18 mouse cellular contexts compared by ENCODE assay signal in genomic region chr11:74672901-74673513, GRCm38 (mm10). TPM values are rescaled to one million over a fixed set of nuclear protein-coding genes. Genes with fewer than 3 reads are reported as not detected.
DNase-seq lines count a peak whose midpoint lies in the region; ATAC-seq and TF ChIP-seq lines count a peak whose summit lies in the region.
"Had no signal": no experiment of that assay in that cellular context is flagged by ENCODE, and none has a peak within 500 bp of the region (broad histone marks: within the 10 kb centered on the region; RNA-seq: fewer than 3 reads in every experiment).

No protein-coding gene starts in this region.

- H3K4me1 ChIP-seq in heart, embryonic 11.5 days (ENCODE audit: control insufficient read depth, insufficient read depth, low read length) = no peaks in the 10 kb centered on the region
- H3K4me1 ChIP-seq in heart, embryonic 12.5 days (replicated peaks) = no peaks in the 10 kb centered on the region
- peaks cover 12% of the 10 kb centered on the region for H3K4me1 ChIP-seq in liver, embryonic 11.5 days (replicated peaks; ENCODE audit: control insufficient read depth, insufficient read depth, low read length)
- H3K4me1 ChIP-seq in embryonic facial prominence, embryonic 14.5 days (ENCODE audit: control insufficient read depth, insufficient read depth, low read length) = no peaks in the 10 kb centered on the region
- H3K4me1 ChIP-seq in liver, postnatal 0 days (ENCODE audit: insufficient read depth) = peaks cover 4% of the 10 kb centered on the region; the same call in 1 of the 2 replicates

- H3K9ac ChIP-seq in heart, embryonic 11.5 days (ENCODE audit: low read depth, low read length) = no peak overlapping the region
- no peak overlapping the region for H3K9ac ChIP-seq in heart, embryonic 12.5 days
- no peak overlapping the region for H3K9ac ChIP-seq in liver, embryonic 11.5 days (ENCODE audit: low read depth, low read length)
- H3K9ac ChIP-seq in embryonic facial prominence, embryonic 14.5 days (ENCODE audit: low read depth, low read length) = no peak overlapping the region
- H3K9ac ChIP-seq in liver, postnatal 0 days (replicated peaks) = no peak overlapping the region

- peak; percentile 35 for DNase-seq in liver, embryonic 11.5 days (ENCODE audit: low spot score)
- DNase-seq in liver = no peak
- DNase-seq in embryonic facial prominence, embryonic 14.5 days (ENCODE audit: low spot score) = peak; percentile 49
- DNase-seq in liver, postnatal 0 days = no peak
- no peak for DNase-seq in gastrocnemius, adult 2 months
- DNase-seq in gastrocnemius, postnatal 14 days = no peak
- DNase-seq: cerebellum, adult 11 months; gastrocnemius, postnatal 36 days; heart, postnatal 36 days; lung, adult 18-20 months; right cerebral cortex, adult 18-20 months had no signal

- peaks cover 9% of the 10 kb centered on the region for H3K36me3 ChIP-seq in heart, embryonic 11.5 days (ENCODE audit: control insufficient read depth, insufficient read depth, low read length)
- peaks cover 65% of the 10 kb centered on the region for H3K36me3 ChIP-seq in heart, embryonic 12.5 days
- H3K36me3 ChIP-seq in liver, embryonic 11.5 days (ENCODE audit: control insufficient read depth, insufficient read depth, low read length) = peaks cover 23% of the 10 kb centered on the region
- H3K36me3 ChIP-seq in embryonic facial prominence, embryonic 14.5 days (ENCODE audit: control insufficient read depth, insufficient read depth, low read length) = peaks cover 68% of the 10 kb centered on the region
- peaks cover 51% of the 10 kb centered on the region for H3K36me3 ChIP-seq in liver, postnatal 0 days (replicated peaks; ENCODE audit: insufficient read depth, low read length)

- no peak for TF ChIP-seq CTCF in liver, postnatal 0 days (IDR thresholded peaks at IDR 0.05; ENCODE audit: low read depth)
- no peak for TF ChIP-seq CTCF in gastrocnemius, adult 2 months (IDR thresholded peaks at IDR 0.05)

- H3K9me3 ChIP-seq in heart, embryonic 11.5 days (replicated peaks; ENCODE audit: control insufficient read depth, low read length) = no peaks in the 10 kb centered on the region
- no peaks in the 10 kb centered on the region for H3K9me3 ChIP-seq in heart, embryonic 12.5 days (replicated peaks)
- H3K9me3 ChIP-seq in liver, embryonic 11.5 days (ENCODE audit: control insufficient read depth, low read length) = no peaks in the 10 kb centered on the region
- no peaks in the 10 kb centered on the region for H3K9me3 ChIP-seq in embryonic facial prominence, embryonic 14.5 days (ENCODE audit: control insufficient read depth, low read length)
- H3K9me3 ChIP-seq in liver, postnatal 0 days (ENCODE audit: low read length) = no peaks in the 10 kb centered on the region

- intact Hi-C loops in gastrocnemius, adult 2 months (cut with DNase I) = no loop called here
- intact Hi-C loops in gastrocnemius, postnatal 14 days (cut with DNase I; ENCODE audit: low total_unique reads) = no loop called here

- H3K4me3 ChIP-seq in heart, embryonic 11.5 days (ENCODE audit: low read depth, low read length) = no peak overlapping the region
- H3K4me3 ChIP-seq in heart, embryonic 12.5 days = no peak overlapping the region
- H3K4me3 ChIP-seq in liver, embryonic 11.5 days (ENCODE audit: low read depth, low read length) = no peak overlapping the region
- H3K4me3 ChIP-seq in embryonic facial prominence, embryonic 14.5 days (ENCODE audit: low read depth, low read length) = no peak overlapping the region
- H3K4me3 ChIP-seq in liver, postnatal 0 days (ENCODE audit: low read depth, low read length) = no peak overlapping the region
- no peak overlapping the region for H3K4me3 ChIP-seq in gastrocnemius, adult 2 months
- H3K4me3 ChIP-seq: erythroblast, embryonic 14.5 days had no signal

- 69% methylated on average over 6 of the region's 6 CpGs for WGBS in heart, embryonic 11.5 days (ENCODE audit: insufficient replicate concordance)
- 72% methylated on average over 6 of the region's 6 CpGs for WGBS in heart, embryonic 12.5 days
- WGBS in liver, embryonic 11.5 days = 70% methylated on average over 6 of the region's 6 CpGs
- 77% methylated on average over 6 of the region's 6 CpGs for WGBS in embryonic facial prominence, embryonic 14.5 days
- 62% methylated on average over 6 of the region's 6 CpGs for WGBS in liver, postnatal 0 days (ENCODE audit: insufficient replicate concordance)

- 0 out of 2 replicates have a peak overlapping the region, but pooled peaks have one; percentile 24 for H3K27ac ChIP-seq in heart, embryonic 11.5 days (ENCODE audit: low read depth, low read length)
- no peak overlapping the region for H3K27ac ChIP-seq in heart, embryonic 12.5 days (ENCODE audit: poor library complexity, severe bottlenecking)
- peak overlapping the region; percentile 51 for H3K27ac ChIP-seq in liver, embryonic 11.5 days (ENCODE audit: low read depth, low read length)
- H3K27ac ChIP-seq in embryonic facial prominence, embryonic 14.5 days (replicated peaks; ENCODE audit: low read depth, low read length) = no peak overlapping the region
- peak overlapping the region; percentile 40; the same call in 1 of the 2 replicates for H3K27ac ChIP-seq in liver, postnatal 0 days (ENCODE audit: low read depth)
- no peak overlapping the region for H3K27ac ChIP-seq in gastrocnemius, adult 2 months

- H3K27me3 ChIP-seq in heart, embryonic 11.5 days (ENCODE audit: control insufficient read depth, insufficient read depth, low read length) = no peaks in the 10 kb centered on the region
- no peaks in the 10 kb centered on the region for H3K27me3 ChIP-seq in heart, embryonic 12.5 days (replicated peaks)
- H3K27me3 ChIP-seq in liver, embryonic 11.5 days (replicated peaks; ENCODE audit: control insufficient read depth, insufficient read depth, low read length) = no peaks in the 10 kb centered on the region
- no peaks in the 10 kb centered on the region for H3K27me3 ChIP-seq in embryonic facial prominence, embryonic 14.5 days (replicated peaks; ENCODE audit: control insufficient read depth, insufficient read depth, low read length)
- H3K27me3 ChIP-seq in liver, postnatal 0 days (ENCODE audit: insufficient read depth, low read length) = no peaks in the 10 kb centered on the region

- TF ChIP-seq EP300 in liver, postnatal 0 days (IDR thresholded peaks at IDR 0.05; ENCODE audit: low read depth) = no peak

- no peak overlapping the region for H3K4me2 ChIP-seq in heart, embryonic 11.5 days
- no peak overlapping the region for H3K4me2 ChIP-seq in heart, embryonic 12.5 days
- H3K4me2 ChIP-seq in liver, embryonic 11.5 days = peak overlapping the region; percentile 26; the same call in 1 of the 2 replicates
- H3K4me2 ChIP-seq in embryonic facial prominence, embryonic 14.5 days (ENCODE audit: low read depth, low read length) = no peak overlapping the region
- no peak overlapping the region for H3K4me2 ChIP-seq in liver, postnatal 0 days (ENCODE audit: low read depth, low read length)

- ATAC-seq in heart, embryonic 11.5 days (replicated peaks; ENCODE audit: insufficient number of reproducible peaks, low FRiP score, low TSS enrichment) = no peak
- ATAC-seq in heart, embryonic 12.5 days (ENCODE audit: insufficient number of reproducible peaks, low FRiP score) = no peak
- peak; percentile 13; the same call in 1 of the 2 replicates for ATAC-seq in liver, embryonic 11.5 days (replicated peaks; ENCODE audit: low FRiP score)
- ATAC-seq in embryonic facial prominence, embryonic 14.5 days (ENCODE audit: low read depth) = peak; percentile 8; the same call in 1 of the 2 replicates
- ATAC-seq in liver, postnatal 0 days = peak; percentile 34
- ATAC-seq: activated CD4-positive, CD25-positive, alpha-beta regulatory T cell, adult 4 months; inflammation-experienced regulatory T-cells, adult 6 months had no signal

RNA-seq across cellular contexts. Expression of gene Cluh, which starts 23.7 kb away (rescaled TPM):
- 27.5 and 33.1 TPM in 2 replicates for polyA plus RNA-seq in heart, embryonic 11.5 days (2014; fragmentation: Nextera tagmentation; extraction: Ambion mirVana)
- polyA plus RNA-seq in heart, embryonic 12.5 days (2016; fragmentation: Nextera tagmentation; extraction: Ambion mirVana) = 70.0 and 71.3 TPM in 2 replicates
- 60.9 and 61.4 TPM in 2 replicates for polyA plus RNA-seq in liver, embryonic 11.5 days (2014; fragmentation: Nextera tagmentation; extraction: Ambion mirVana)
- polyA plus RNA-seq in embryonic facial prominence, embryonic 14.5 days (2014; fragmentation: Nextera tagmentation; extraction: Ambion mirVana) = 24.4 and 25.2 TPM in 2 replicates
- 31.2 and 35.6 TPM in 2 replicates for polyA plus RNA-seq in liver, postnatal 0 days (2015; fragmentation: Nextera tagmentation; extraction: Ambion mirVana)
- total RNA-seq in gastrocnemius, adult 2 months (2021) = 100 to 1,000 TPM in 1 of 2 experiments, 10 to 100 TPM in 1; 84.7 to 110 TPM
- 10 to 100 TPM; 82.1 to 89.8 TPM for total RNA-seq in gastrocnemius, postnatal 14 days (2021)

RNA-seq across cellular contexts. Expression of gene Pafah1b1, which starts 51.5 kb away (rescaled TPM):
- 73.7 and 79.6 TPM in 2 replicates for polyA plus RNA-seq in heart, embryonic 11.5 days (2014; fragmentation: Nextera tagmentation; extraction: Ambion mirVana)
- 57.7 and 63.4 TPM in 2 replicates for polyA plus RNA-seq in heart, embryonic 12.5 days (2016; fragmentation: Nextera tagmentation; extraction: Ambion mirVana)
- polyA plus RNA-seq in liver, embryonic 11.5 days (2014; fragmentation: Nextera tagmentation; extraction: Ambion mirVana) = 59.3 and 69.4 TPM in 2 replicates
- polyA plus RNA-seq in embryonic facial prominence, embryonic 14.5 days (2014; fragmentation: Nextera tagmentation; extraction: Ambion mirVana) = 67.6 and 68.3 TPM in 2 replicates
- polyA plus RNA-seq in liver, postnatal 0 days (2015; fragmentation: Nextera tagmentation; extraction: Ambion mirVana) = 24.1 and 30.1 TPM in 2 replicates
- 100 to 1,000 TPM; 127 to 141 TPM for total RNA-seq in gastrocnemius, adult 2 months (2021)
- total RNA-seq in gastrocnemius, postnatal 14 days (2021) = 100 to 1,000 TPM in 1 of 2 experiments, 10 to 100 TPM in 1; 96.6 to 101 TPM

RNA-seq across cellular contexts. Expression of gene Ccdc92b, which starts 53.6 kb away (rescaled TPM):
- polyA plus RNA-seq in heart, embryonic 11.5 days (2014; fragmentation: Nextera tagmentation; extraction: Ambion mirVana) = 2.8 and 3.5 TPM in 2 replicates
- 3.5 and 4.0 TPM in 2 replicates for polyA plus RNA-seq in heart, embryonic 12.5 days (2016; fragmentation: Nextera tagmentation; extraction: Ambion mirVana)
- polyA plus RNA-seq in liver, embryonic 11.5 days (2014; fragmentation: Nextera tagmentation; extraction: Ambion mirVana) = 5.3 and 5.5 TPM in 2 replicates
- 0.54 and 0.62 TPM in 2 replicates for polyA plus RNA-seq in embryonic facial prominence, embryonic 14.5 days (2014; fragmentation: Nextera tagmentation; extraction: Ambion mirVana)
- polyA plus RNA-seq in liver, postnatal 0 days (2015; fragmentation: Nextera tagmentation; extraction: Ambion mirVana) = 2.2 and 2.6 TPM in 2 replicates
- under 1 TPM; 0.10 to 0.17 TPM for total RNA-seq in gastrocnemius, adult 2 months (2021)
- total RNA-seq in gastrocnemius, postnatal 14 days (2021) = under 1 TPM; 0.09 to 0.12 TPM
- total RNA-seq: monocyte, adult 5-6 weeks; neutrophil, adult 5-6 weeks had no signal
- polyA plus RNA-seq: activated CD4-positive, CD25-positive, alpha-beta regulatory T cell, adult 4 months; inflammation-experienced regulatory T-cells, adult 6 months had no signal

Comparison
In these comparisons a context has a peak if more than half of its experiments do, and no peak if none do; other contexts are left out.
1. H3K27ac ChIP-seq: peak in heart, embryonic 11.5 days (single experiment), liver, embryonic 11.5 days (single experiment) and liver, postnatal 0 days (single experiment); none in heart, embryonic 12.5 days (single experiment), embryonic facial prominence, embryonic 14.5 days (single experiment) and gastrocnemius, adult 2 months (single experiment).
2. DNase-seq: peak in liver, embryonic 11.5 days (single experiment) and embryonic facial prominence, embryonic 14.5 days (single experiment); none in liver (single experiment), liver, postnatal 0 days (single experiment), gastrocnemius, adult 2 months (single experiment) and gastrocnemius, postnatal 14 days (single experiment).
3. ATAC-seq: peak in liver, embryonic 11.5 days (single experiment), embryonic facial prominence, embryonic 14.5 days (single experiment) and liver, postnatal 0 days (single experiment); none in heart, embryonic 11.5 days (single experiment) and heart, embryonic 12.5 days (single experiment).